Mouse (Mus musculus) cerebellum, postnatal 36 days (tissue): ENCODE measurements around the gene Smarca4.
"Not testable (repeated sequence)": the region's sequence is repeated elsewhere in the genome, so short reads cannot be mapped to it uniquely, and the experiment has no call there.

ENCODE experiments used
- DNase-seq, 2 experiments: peaks; one replicate each; pipeline ENCODE4 v3.0.0; 2021 to 2022; ENCODE audit warnings: mixed read lengths in 2 of 2

Smarca4 gene

GRCm38 (mm10) chr9:21670354-21670753, 54.4 kb downstream of the Smarca4 start:
- DNase-seq: no peak

- no peak for DNase-seq
These were observed 55.8 kb downstream of the Smarca4 start for GRCm38 (mm10) chr9:21671753-21672152.

GRCm38 (mm10) chr9:21677706-21678105, 61.7 kb downstream of the Smarca4 start:
- no peak for DNase-seq

- DNase-seq: no peak
These were observed 64.5 kb downstream of the Smarca4 start for GRCm38 (mm10) chr9:21680448-21680847.

- no peak for DNase-seq
These were observed 66.9 kb downstream of the Smarca4 start for GRCm38 (mm10) chr9:21682827-21683226.

- no peak for DNase-seq
These were observed 67.9 kb downstream of the Smarca4 start for GRCm38 (mm10) chr9:21683897-21684296.

- no peak for DNase-seq
These were observed 72.6 kb downstream of the Smarca4 start for GRCm38 (mm10) chr9:21688554-21688953.

- DNase-seq: no peak
These were observed 74.1 kb downstream of the Smarca4 start for GRCm38 (mm10) chr9:21690031-21690430.

GRCm38 (mm10) chr9:21691862-21692261, 75.9 kb downstream of the Smarca4 start:
- DNase-seq: peak; percentile 50 to 52

GRCm38 (mm10) chr9:21692491-21692890, 76.5 kb downstream of the Smarca4 start:
- no peak for DNase-seq

- no peak for DNase-seq
These were observed 78.1 kb downstream of the Smarca4 start for GRCm38 (mm10) chr9:21694071-21694470.

- no peak for DNase-seq
These were observed 79.3 kb downstream of the Smarca4 start for GRCm38 (mm10) chr9:21695229-21695792.

- DNase-seq: no peak
These were observed 81.2 kb downstream of the Smarca4 start for GRCm38 (mm10) chr9:21697121-21697520.

GRCm38 (mm10) chr9:21699280-21699679, 83.3 kb downstream of the Smarca4 start:
- not testable (repeated sequence) for DNase-seq

GRCm38 (mm10) chr9:21701091-21701490, 85.1 kb downstream of the Smarca4 start:
- no peak for DNase-seq

- no peak for DNase-seq
These were observed 87.5 kb downstream of the Smarca4 start for GRCm38 (mm10) chr9:21703494-21703893.

GRCm38 (mm10) chr9:21706085-21706484, 90.1 kb downstream of the Smarca4 start:
- DNase-seq: no peak

- DNase-seq: no peak
These were observed 90.8 kb downstream of the Smarca4 start for GRCm38 (mm10) chr9:21706586-21707265.

- no peak for DNase-seq
These were observed 93.4 kb downstream of the Smarca4 start for GRCm38 (mm10) chr9:21709340-21709739.

GRCm38 (mm10) chr9:21715298-21715697, 99.3 kb downstream of the Smarca4 start:
- DNase-seq: no peak

- DNase-seq: no peak
These were observed 101.0 kb downstream of the Smarca4 start for GRCm38 (mm10) chr9:21717015-21717414.

- no peak for DNase-seq
These were observed 105.1 kb downstream of the Smarca4 start for GRCm38 (mm10) chr9:21721036-21721435.

GRCm38 (mm10) chr9:21723377-21724146, 107.6 kb downstream of the Smarca4 start, which contains the start of gene Ldlr:
Ldlr (plus strand) TSS chr9:21723483.
- DNase-seq: peak; percentile 78 to 79

GRCm38 (mm10) chr9:21724147-21724536, 108.2 kb downstream of the Smarca4 start:
- DNase-seq: peak; percentile 82 to 88
